Mouse (Mus musculus): ENCODE measurements at regions not wholly inside any gene's neighbourhood (a gene's known extent, or its start where the extent isn't known, plus 50 kb on each side); places are given as distances from the start of the nearest gene placed in this dataset.
"Not testable (repeated sequence)": the region's sequence is repeated elsewhere in the genome, so short reads cannot be mapped to it uniquely, and the experiment has no call there.

DNA sequence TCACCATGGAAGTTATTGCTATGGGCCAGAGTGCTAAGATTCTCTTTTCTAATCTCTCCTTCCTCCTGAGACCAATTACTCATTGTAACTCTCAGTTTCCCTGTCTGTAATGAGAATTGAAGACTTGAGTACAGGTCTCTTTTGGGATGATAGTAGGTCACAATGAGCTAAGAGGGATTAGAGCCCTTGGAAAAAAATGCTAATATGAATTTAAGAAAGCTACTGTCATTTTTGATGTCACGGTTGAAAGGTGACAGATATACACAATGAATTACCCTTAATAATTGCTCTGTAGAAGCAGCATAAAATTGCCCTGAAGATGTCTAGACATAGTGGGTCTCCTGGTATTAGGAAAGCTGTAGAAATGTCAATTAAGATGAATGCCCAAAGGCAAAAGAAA, 178.2 kb downstream of the Kcna4 start:
- DNase-seq, result no peak

DNA sequence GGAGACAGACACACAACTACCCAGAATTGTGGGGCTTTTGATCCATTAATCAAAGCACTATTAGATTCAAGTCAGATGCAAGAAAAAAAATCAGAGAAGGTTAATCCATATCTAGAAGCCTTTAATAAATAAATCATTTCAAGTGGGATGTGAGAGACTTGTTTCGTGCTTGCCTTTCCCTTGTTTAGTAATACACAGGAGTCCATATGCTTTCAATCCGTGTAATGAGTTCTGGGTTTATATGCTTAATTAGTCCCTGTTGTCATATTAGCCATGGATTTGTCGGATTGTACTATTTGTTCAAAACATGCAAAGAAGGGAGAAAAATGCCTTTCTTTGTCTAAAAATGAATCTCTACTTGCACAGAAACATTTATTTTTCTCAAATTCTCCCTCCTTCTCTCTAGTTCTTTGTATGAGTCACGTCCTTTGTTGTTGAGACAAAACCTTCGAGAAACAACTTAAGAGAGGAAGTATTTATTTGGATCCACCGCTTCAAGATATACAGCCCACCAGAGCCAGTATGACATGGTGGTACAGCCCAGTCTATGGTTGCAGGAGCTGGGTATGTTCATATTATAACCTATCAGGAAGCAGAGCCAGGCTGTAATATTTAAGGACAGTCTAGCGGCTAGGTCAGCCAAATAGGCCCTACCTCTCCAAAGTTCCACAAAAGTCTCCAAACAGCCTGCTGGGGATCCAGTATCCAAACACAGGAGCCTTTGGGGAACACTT, 213.4 kb downstream of the Kcna4 start:
- DNase-seq, result no peak

DNA sequence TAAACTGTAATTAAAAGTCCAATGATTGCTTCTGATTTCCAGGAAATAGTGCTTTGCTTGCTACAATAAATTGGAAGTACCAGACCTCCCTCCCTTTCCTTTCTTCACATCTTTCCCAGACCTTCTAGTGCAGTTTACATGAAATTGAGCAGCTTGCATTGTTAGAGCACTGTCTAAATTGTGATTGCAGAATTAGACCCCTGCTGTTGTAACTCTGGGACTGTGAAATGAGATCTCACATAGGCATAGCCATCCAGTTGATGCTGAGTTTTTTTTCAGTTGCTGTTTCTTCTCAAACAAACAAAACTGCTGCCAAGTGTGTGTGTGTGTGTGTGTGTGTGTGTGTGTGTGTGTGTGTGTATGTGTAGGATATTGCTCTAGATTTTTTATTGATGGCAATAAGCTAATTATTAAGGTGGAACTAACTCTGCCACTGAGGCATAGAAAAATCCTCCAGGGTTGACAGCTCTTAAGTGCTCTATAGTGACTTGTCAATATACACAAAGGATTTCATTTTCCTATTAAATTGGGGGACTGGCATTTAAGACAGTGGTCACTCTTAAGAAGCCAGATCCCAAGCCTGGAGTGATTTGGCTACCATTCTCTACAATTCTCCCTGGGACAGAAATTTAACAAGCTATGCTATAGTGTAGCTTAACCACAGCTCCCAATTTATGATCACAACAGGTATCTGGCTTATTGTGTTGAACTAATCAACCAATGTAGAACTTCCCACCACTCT, 217.2 kb downstream of the Kcna4 start:
- DNase-seq, result no peak

DNA sequence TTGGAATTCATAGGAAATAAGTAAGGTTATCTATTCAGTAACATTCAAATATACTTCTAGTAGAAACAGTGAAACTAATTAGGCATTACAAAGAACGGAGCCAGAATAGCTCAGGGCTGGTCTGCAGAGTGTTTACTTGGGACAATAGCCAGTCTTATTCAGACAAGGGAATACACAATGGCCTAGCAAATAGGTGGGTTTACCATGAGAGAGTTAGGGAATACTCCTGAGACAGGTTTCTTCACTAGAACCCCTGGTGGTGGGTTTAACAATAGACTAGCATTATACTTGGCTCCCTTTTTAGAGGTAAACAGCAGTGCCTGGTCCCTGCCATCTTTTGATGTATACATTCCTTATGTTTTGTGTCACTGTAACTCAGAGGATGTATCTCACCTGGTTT, 225.0 kb downstream of the Kcna4 start:
- not testable (repeated sequence) for DNase-seq

DNA sequence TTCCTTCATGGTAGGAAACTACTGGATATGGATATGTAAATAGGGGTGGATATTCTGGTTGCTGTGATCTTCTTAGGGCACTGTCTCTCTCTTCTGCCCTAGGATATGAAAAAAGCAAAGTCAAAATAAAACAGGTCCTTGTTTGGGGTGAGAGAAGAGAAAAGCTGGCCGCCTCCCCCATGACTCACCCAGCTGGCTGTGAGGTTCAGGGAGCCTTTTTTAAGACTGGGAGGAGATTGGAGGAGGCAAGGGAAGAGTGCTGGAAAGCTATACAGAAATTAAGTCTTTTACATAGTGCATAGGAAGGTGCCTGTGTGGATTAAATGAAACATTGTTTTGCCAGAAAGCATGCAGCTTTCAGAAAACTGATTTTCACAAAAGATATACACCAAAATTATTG, 227.7 kb downstream of the Kcna4 start:
- DNase-seq, result no peak

DNA sequence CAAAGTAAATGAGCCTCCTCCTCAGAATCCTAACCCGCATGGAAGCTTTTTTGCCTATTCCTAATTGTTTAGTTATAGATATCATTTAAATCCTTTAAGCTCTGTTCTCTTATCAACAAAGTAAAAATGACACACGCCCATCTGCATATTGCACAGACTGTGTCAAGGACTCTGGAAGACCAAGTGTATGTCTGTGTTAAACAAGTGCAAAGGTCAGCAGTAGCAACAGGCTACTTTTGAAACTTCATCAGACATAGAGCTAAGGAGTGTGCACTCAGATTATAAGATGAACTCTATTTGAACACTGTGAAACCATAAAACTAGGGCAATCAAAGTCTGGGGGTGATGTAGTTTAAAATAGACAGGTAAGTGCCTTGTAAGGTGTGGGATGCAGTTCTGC, 228.3 kb downstream of the Kcna4 start:
- no peak for DNase-seq

DNA sequence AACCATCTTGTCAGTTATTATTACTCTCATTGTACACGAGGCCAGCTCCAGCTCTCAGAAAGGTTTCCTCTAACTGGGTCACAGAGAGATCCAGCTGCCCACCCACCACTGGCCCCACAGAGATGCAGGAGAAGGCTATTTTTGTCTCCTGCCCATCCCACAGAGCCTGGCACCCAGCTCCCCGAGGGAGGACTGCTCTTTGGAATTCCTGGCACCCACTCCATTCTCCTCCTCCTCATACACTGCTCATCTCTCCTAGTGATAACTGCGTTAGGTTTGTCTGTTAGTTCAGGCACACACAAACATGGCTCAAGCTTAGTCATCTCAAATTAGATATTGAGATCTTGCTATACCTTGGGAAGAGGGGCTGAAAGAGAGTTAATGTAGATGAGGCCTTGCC, 228.9 kb downstream of the Kcna4 start:
- DNase-seq, result peak; percentile 5

DNA sequence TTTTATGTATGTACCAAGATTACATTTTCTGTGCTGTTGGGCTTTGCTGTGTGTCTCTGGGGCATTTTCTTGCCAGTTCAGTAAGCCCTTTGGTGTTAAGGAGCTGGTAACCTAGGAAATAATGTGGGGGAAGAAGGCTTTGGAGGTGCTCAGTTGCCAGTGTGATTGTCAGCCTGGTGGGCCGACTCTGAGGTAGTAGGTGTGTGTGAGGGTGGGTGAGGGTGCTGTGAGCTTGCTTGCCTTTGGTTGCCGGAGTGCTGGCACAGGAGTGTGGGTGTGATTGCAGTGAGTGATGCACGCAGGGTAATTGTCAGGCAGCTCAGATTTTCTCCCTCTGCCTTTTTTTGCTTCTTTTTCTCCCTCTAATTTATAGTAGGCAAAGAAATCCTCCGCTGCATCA, 229.3 kb downstream of the Kcna4 start:
- no peak for DNase-seq

DNA sequence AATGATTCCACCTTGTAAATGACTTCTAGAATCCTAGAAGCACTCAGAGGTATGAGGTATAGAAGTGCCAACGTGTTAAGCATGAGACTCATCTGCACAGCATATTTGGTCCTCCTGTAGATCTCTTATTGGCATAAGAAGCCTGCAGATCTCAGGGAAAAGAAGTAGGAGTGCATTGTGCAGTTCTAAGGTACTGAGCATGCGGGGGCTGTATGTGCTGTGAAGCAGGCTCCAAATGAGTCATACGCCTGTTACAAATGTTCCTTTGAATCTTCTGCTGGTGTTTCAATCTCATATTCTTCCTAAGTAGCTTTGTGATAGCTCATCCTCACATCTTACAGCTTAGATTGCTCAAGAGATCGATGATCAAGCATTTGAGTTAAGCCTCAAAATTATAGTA, 252.7 kb downstream of the Kcna4 start:
- DNase-seq, result no peak

DNA sequence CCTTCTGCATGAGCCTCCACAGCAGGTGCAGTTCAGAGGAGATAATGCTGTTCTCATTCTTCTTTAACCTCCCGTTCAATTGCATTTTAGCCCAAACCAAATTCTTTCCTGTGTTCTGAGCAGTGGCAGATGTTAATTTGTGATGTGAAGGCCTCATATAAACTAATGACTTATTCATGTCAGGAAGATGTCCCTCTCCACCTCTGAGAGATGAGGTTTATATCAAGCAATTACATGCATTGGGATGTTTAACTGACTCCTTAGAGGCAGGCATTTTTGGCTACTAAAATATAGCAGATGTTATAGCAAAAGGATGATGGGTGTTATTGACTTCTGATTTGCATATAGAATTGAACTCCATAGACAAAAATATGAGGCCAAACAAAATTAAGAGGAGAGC, 262.1 kb downstream of the Kcna4 start:
- no peak for DNase-seq

DNA sequence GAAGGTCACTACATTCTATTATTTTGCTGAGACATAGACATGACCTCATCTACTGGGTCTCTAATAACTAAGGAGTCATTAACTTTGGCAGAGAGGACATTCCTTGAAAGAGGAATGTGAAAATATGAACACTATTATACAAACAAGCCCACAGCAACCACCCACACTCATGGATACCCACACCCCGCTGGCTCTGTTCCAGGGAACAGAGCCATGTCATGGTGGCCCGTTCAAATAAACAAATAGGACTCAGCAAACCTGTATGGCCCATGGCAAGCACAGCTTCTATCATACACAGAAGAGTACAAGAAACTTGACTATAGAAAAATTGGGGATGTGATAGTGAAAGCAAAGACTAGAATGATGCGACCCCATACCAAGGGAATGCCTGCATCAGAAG, 265.8 kb downstream of the Kcna4 start:
- DNase-seq, result no peak

DNA sequence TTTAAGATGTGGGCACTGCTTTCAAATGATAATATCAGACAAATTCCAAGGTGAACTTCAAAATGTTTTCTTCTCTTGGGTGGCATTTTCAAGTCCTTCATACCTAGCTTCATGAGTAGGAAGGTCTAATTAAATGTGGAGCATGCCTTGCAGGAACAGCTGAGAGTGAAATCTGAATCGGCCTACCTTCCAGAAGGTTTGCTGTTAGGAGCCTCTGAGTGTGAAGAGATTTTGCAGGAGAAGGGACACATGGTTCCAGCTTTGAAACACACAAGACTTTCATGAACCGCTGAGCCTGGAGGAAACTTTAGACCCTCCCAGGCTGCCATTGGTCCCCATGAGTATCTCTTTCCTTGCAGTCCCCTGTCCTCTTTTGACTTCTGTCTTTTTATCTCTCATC, 279.2 kb downstream of the Kcna4 start:
- DNase-seq, result no peak

DNA sequence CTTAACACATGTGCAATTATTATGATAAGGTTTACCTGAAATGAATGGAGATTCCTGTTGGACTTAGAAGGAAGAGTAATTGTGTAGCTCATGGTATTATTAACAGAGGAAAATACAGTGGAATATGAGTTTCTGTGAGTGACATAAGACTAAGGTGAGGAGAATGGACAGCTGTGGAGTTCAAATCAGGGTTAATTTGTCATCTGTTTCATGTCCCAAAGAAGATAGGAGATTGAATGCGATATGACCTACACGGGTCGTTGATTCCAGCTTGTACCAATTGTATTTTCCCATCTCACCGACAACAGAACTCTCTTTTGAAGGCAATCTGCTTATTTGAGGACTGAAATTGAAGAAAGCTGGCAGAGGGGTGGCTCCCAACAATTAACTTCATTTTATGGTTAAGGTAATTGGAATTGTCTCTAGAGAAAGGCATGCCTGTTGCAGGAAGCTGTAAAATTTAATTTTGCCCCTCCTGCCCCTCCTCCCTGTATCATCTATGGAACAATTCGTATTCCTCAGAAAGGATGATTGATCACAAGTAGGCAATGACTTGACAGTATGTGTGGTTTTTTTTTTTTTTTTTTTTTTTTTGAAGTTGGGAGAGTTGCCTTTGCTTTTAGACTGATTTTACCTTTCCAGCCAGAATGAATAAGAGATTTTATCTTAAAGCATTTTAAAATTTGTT, 319.6 kb downstream of the Kcna4 start:
- DNase-seq, result no peak

DNA sequence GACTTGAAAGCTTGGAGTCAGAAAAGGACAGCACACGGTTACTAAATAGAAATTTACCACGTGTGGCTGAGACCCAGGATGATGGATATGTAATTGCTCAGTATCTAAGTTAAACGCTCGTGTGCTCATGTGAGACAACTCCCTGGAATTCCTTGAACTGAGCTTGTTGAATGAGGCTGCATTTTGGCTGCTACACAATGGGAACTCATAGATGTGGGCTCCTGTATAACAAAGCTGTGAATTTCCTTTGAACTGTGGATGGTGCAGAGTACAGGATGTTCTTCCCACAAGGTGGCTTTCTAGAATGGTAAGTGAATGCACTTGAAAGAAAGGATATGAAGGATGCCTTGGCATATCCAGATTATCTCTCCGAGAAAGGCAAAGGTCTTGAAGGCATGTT, 321.4 kb downstream of the Kcna4 start:
- no peak for DNase-seq

DNA sequence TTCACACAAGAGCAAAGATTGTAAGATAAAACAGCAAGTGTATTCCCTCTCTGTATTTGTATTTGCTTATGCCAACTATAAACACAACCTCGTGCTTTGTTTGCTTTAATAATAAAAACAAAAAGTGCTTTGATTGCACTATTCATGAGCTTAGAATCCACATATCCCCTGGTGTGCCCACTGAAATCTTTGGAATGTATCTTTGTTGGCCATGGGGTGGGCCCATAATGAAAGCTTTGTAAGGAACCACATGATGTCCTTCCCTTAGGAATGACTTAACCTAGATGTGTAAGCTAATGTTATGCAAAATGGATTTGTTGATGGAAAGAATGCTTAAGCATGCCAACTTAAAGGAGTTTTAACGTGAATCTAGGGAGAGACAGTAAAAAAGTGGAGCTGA, 321.8 kb downstream of the Kcna4 start:
- DNase-seq, result no peak

DNA sequence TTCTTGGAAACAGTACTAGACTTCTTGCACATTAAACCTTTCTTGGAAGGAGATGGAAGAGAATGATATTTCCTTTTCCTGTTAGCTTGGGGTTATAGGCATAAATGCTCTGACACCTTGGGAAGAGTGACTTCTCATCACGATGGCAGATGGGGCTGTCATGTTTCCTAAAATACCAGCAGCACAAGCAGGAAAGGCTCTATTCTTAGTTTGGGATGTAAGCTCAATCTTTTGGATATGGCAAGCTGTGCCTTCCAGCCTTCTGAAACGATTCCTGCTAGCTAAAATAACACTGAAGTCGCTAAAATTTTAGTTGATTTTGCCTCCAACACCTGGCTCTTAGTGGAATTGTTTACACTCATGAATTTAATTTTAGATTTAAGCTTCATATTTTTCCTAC, 324.3 kb downstream of the Kcna4 start:
- no peak for DNase-seq

DNA sequence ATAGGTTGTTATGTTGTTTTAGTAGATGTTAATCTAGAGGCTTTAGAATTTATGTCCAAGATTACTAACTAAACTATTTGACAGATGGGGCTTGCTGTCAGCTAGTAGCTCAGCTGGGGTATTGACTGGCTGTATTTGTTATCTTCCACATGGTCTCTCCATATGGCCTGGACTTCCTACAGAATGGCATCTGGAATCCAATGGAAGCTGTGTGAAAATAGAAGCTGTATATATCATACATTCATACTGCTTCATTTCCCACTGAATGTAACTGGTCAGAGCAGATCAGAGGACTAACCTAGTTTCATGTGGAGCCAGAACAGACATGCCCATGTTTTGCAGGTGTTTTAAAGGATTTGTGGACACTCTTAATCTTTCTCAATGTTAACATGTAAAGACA, 337.0 kb downstream of the Kcna4 start:
- no peak for DNase-seq

DNA sequence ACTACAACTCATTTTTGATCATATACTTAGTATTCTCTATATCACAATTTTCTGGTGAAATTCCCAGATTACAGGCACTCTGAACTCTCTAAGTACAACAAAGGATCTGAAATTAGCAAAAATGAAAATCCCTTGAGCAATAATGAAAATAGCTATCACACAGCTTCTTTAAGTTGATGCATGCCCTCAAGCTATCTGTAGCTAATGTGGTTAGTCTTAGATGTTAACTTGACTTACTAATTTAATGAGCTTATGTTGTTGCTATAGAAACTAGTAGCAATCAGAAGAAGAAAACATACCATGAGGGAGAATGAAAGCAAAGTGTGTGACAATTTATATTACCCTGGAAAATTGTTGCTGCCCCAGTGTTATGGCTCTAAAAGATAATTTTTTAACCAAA, 368.7 kb downstream of the Kcna4 start:
- DNase-seq, result no peak
